Mouse (Mus musculus) liver, embryonic 14.5 days (tissue): ENCODE data around the gene Defb48. TPM values are rescaled to one million over a fixed set of nuclear protein-coding genes. Genes with fewer than 3 reads are reported as not detected.

Experiments
- ATAC-seq: fragments of 200-750 bp; cut with Nextera tagmentation; 2 replicates; pipeline ENCODE4 v1.8.0; 2017; ENCODE audit warnings: moderate number of reproducible peaks, mild to moderate bottlenecking, moderate library complexity; ENCODE audit not compliant: insufficient read depth
- DNase-seq, 3 experiments: peaks; one replicate each; pipeline ENCODE4 v3.0.0-alpha.2; 2012 to 2013; ENCODE audit warnings: low read depth in 3 of 3, low spot score in 3 of 3
- H3K27ac ChIP-seq: fragments of 300-500 bp; sonication (generic); 2 replicates; pipeline ENCODE4 v1.5.1; 2014; ENCODE audit warnings: moderate library complexity, mild to moderate bottlenecking, control low read depth, inconsistent platforms
- H3K27me3 ChIP-seq: fragments of 300-500 bp; sonication (generic); 2 replicates; pipeline ENCODE4 v1.6.1; 2014; ENCODE audit warnings: mild to moderate bottlenecking, low read length, moderate library complexity; ENCODE audit not compliant: control insufficient read depth, insufficient read depth
- H3K36me3 ChIP-seq: fragments of 300-500 bp; sonication (generic); replicated peaks from 2 replicates; pipeline ENCODE4 v1.6.1; 2014; ENCODE audit warnings: low read depth; ENCODE audit not compliant: control insufficient read depth, insufficient read depth
- H3K4me1 ChIP-seq, 2 experiments: fragments of 200-500 bp in 1 of 2; fragments of 300-500 bp in 1 of 2; sonication (generic) in 1 of 2; replicated peaks; 2 replicates each; pipeline ENCODE4 v1.6.1; 2012 to 2014; ENCODE audit warnings: antibody characterized with exemption in 1 of 2, inconsistent platforms in 1 of 2, low read length in 1 of 2; ENCODE audit not compliant: control insufficient read depth in 2 of 2, insufficient read depth in 2 of 2
- H3K4me2 ChIP-seq: fragments of 300-500 bp; sonication (generic); 2 replicates; pipeline ENCODE4 v1.6.1; 2014; ENCODE audit warnings: low read depth, mild to moderate bottlenecking, control low read depth, moderate library complexity
- H3K4me3 ChIP-seq, 2 experiments: fragments of 200-500 bp in 1 of 2; fragments of 300-500 bp in 1 of 2; sonication (generic) in 1 of 2; 2 replicates each; pipeline ENCODE4 v1.5.1; 2012 to 2014; ENCODE audit warnings: low read depth in 2 of 2, low read length in 2 of 2, mild to moderate bottlenecking in 2 of 2, control low read depth in 1 of 2, inconsistent platforms in 1 of 2, moderate library complexity in 1 of 2; ENCODE audit not compliant: insufficient read depth in 1 of 2
- H3K9ac ChIP-seq: fragments of 300-500 bp; sonication (generic); replicated peaks from 2 replicates; pipeline ENCODE4 v1.6.1; 2014; ENCODE audit warnings: mild to moderate bottlenecking, control low read depth, moderate library complexity
- H3K9me3 ChIP-seq: fragments of 300-500 bp; sonication (generic); 2 replicates; pipeline ENCODE4 v1.6.1; 2016; ENCODE audit warnings: low read length, mixed read lengths; ENCODE audit not compliant: control insufficient read depth
- CTCF ChIP-seq: IDR thresholded peaks from 2 replicates; pipeline ENCODE4 v1.5.1; 2016; ENCODE audit warnings: antibody characterized with exemption, low read depth, control low read depth
- EP300 ChIP-seq: IDR thresholded peaks from 2 replicates; pipeline ENCODE4 v1.6.1; 2016; ENCODE audit warnings: antibody characterized with exemption, low read depth
- WGBS: fragments of 180-500 bp; shearing (Covaris S2); extraction: QIAGEN DNeasy Blood & Tissue Kit; methylation state at CpG from one replicate; pipeline ENCODE4 v1.1.7; 2014; ENCODE audit not compliant: insufficient replicate concordance; 5-methylcytosine and 5-hydroxymethylcytosine counted together
- polyA plus RNA-seq, 2 experiments: library from polyadenylated mRNA; depleted of rRNA in 1 of 2; stranded (reverse) in 1 of 2; unstranded in 1 of 2; fragments of >200 nt; fragmentation: Nextera tagmentation in 1 of 2; extraction: Ambion mirVana in 1 of 2; gene quantifications; 2 replicates each; pipeline versions ENCODE4 v1.2.1 to v1.2.3; 2012 to 2014

Defb48 gene
- polyA plus RNA-seq, 2 experiments, result not detected

GRCm38 (mm10) chr14:63002588-63002987 is 18.3 kb upstream of the Defb48 start:
- no peak overlapping the region for H3K4me3 ChIP-seq
- no peak overlapping the region for H3K27ac ChIP-seq
- WGBS, result 29% methylated on average over 2 of the region's 2 CpGs
- no peaks in the 10 kb centered on the region for H3K9me3 ChIP-seq
- ATAC-seq (no peak), DNase-seq (no peak)
- TF ChIP-seq CTCF (no peak), EP300 (no peak)
- H3K36me3 ChIP-seq, result no peaks in the 10 kb centered on the region
- H3K9ac ChIP-seq, result no peak overlapping the region
- H3K27me3 ChIP-seq, result no peaks in the 10 kb centered on the region
- no peaks in the 10 kb centered on the region for H3K4me1 ChIP-seq
- H3K4me2 ChIP-seq, result no peak overlapping the region

- TF ChIP-seq CTCF (no peak), EP300 (no peak)
- no peak overlapping the region for H3K9ac ChIP-seq
- H3K4me1 ChIP-seq, result no peaks in the 10 kb centered on the region
- H3K4me2 ChIP-seq, result no peak overlapping the region
- DNase-seq (no peak), ATAC-seq (no peak)
- no peak overlapping the region for H3K27ac ChIP-seq
- H3K36me3 ChIP-seq, result no peaks in the 10 kb centered on the region
- no peak overlapping the region for H3K4me3 ChIP-seq
- no peaks in the 10 kb centered on the region for H3K9me3 ChIP-seq
- WGBS, result 20% methylated on average over 4 of the region's 4 CpGs
- H3K27me3 ChIP-seq, result no peaks in the 10 kb centered on the region
Observed at GRCm38 (mm10) chr14:62998977-62999376, 14.7 kb upstream of the Defb48 start.

- no peak within 1 kb of the TSS for H3K9ac ChIP-seq
Observed at GRCm38 (mm10) chr14:62997777-62998176, 13.5 kb upstream of the Defb48 start, which contains the start of gene Defb47. Defb47 (plus strand) TSS chr14:62998077.

GRCm38 (mm10) chr14:62991849-62992510 is 7.7 kb upstream of the Defb48 start:
- ATAC-seq (no peak), DNase-seq (no peak)
- Histone ChIP-seq H3K4me3 (no peak overlapping the region), H3K9ac (no peak overlapping the region), H3K27ac (no peak overlapping the region), H3K4me2 (no peak overlapping the region), H3K27me3 (no peaks in the 10 kb centered on the region), H3K9me3 (no peaks in the 10 kb centered on the region), H3K4me1 (no peaks in the 10 kb centered on the region), H3K36me3 (no peaks in the 10 kb centered on the region)
- WGBS, result 63% methylated on average over 7 of the region's 7 CpGs
- no peak for TF ChIP-seq CTCF
- TF ChIP-seq EP300, result no peak

More at GRCm38 (mm10) chr14:62997777-62998176, 13.5 kb upstream of the Defb48 start, which contains the start of gene Defb47:
- no peaks in the 10 kb centered on the region for H3K4me1 ChIP-seq
- H3K9me3 ChIP-seq, result no peaks in the 10 kb centered on the region
- H3K36me3 ChIP-seq, result no peaks in the 10 kb centered on the region
- 59% methylated on average over 8 of the region's 8 CpGs for WGBS
- H3K27me3 ChIP-seq, result no peaks in the 10 kb centered on the region
- H3K4me3 ChIP-seq, result no peak within 1 kb of the TSS
- no peak within 1 kb of the TSS for H3K27ac ChIP-seq
- TF ChIP-seq CTCF, result no peak
- TF ChIP-seq EP300, result no peak
- ATAC-seq (no peak), DNase-seq (no peak)
- H3K4me2 ChIP-seq, result no peak within 1 kb of the TSS

- DNase-seq (no peak), ATAC-seq (no peak)
- no peaks in the 10 kb centered on the region for H3K4me1 ChIP-seq
- no peak for TF ChIP-seq EP300
- TF ChIP-seq CTCF, result no peak
- no peaks in the 10 kb centered on the region for H3K9me3 ChIP-seq
- no peak overlapping the region for H3K9ac ChIP-seq
- H3K27ac ChIP-seq, result no peak overlapping the region
- H3K27me3 ChIP-seq, result no peaks in the 10 kb centered on the region
- H3K36me3 ChIP-seq, result no peaks in the 10 kb centered on the region
- 18% methylated on average over 3 of the region's 3 CpGs for WGBS
- no peak overlapping the region for H3K4me2 ChIP-seq
- H3K4me3 ChIP-seq, result no peak overlapping the region
Observed at GRCm38 (mm10) chr14:62991271-62991670, 7.0 kb upstream of the Defb48 start.
